Mouse (Mus musculus) E14TG2a.4 (cell line): Measurements from ENCODE around the gene Cwf19l1.

ENCODE experiments used
- CTCF ChIP-seq: conservative IDR thresholded peaks from 2 replicates; pipeline ENCODE4 v1.5.1; 2014; ENCODE audit warnings: low read length
- NANOG ChIP-seq: IDR thresholded peaks from 2 replicates; pipeline ENCODE4 v1.6.1; 2014; ENCODE audit warnings: borderline replicate concordance, low read length, mixed read lengths
- POU5F1 ChIP-seq: IDR thresholded peaks from 2 replicates; pipeline ENCODE4 v1.6.1; 2014; ENCODE audit warnings: low read length, borderline replicate concordance

DNA sequence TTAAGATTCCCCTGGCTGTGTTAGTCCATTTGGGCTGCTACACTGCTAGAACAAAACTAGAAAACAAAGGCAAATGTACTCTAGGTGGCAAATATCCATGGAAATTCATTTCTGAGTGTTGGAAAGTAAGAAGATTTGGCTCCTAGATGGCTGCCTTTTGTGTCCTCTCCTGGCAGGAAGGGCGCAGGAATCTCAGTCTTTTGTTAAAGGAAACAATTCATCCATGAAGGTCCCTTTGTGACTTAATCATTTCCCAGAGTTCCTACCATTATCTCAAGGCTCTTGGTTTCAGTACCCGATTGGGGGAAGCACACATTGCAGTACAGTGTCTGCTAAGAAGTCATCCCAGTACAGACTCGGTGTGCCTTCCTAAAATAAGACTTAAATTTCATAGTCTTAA is 49.4 kb downstream of the Cwf19l1 start:
- no peak for TF ChIP-seq CTCF
- no peak for TF ChIP-seq POU5F1
- peak; percentile 81; the same call in 1 of the 2 replicates for TF ChIP-seq NANOG
